Mouse (Mus musculus) urinary bladder, adult 18-20 months (tissue): ENCODE results near the gene Dennd1b.

Experiments
- DNase-seq, 2 experiments: peaks; one replicate each; pipeline ENCODE4 v3.0.0; 2022; ENCODE audit warnings: low spot score in 2 of 2, mixed read lengths in 2 of 2

Dennd1b gene

DNA sequence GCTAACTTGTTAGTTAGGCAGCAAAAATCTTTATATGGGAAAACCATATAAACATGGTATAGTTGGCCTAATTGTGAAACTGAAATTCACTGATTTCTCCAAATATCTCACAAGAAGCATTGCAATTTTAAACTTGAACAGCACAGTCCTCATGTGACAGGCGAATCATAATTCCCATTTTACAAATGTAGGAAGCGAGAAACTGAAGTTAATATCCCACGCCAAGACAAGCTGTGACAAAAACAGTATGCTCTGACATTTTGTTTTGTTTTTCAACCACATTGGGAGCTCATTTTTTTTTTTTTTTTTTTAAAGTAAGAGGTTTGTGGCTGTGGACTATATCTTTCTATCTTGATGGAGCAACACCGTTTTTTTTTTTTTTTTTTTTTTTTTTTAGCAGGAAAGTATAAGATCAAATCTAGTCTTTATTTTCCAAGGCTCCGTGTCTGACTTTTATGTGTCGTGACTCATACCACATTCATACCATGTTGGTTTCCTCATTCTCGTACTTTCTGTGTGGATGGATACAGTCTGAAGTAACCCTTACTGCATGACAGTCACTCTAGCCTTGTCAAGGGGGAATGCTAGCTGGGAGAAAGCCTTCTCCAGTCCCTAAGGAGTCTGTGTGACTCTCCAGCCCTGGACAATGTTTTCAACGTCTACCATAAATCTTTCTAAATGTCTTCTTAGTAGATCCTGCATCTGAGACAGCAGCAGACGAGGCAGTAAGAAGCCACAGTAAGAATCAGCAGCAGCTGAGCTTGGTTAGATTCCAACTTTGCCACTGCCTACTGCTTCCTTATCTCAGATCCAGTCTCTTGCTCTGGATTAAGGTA, 751 bp upstream of the Dennd1b start:
- DNase-seq, result no peak

DNA sequence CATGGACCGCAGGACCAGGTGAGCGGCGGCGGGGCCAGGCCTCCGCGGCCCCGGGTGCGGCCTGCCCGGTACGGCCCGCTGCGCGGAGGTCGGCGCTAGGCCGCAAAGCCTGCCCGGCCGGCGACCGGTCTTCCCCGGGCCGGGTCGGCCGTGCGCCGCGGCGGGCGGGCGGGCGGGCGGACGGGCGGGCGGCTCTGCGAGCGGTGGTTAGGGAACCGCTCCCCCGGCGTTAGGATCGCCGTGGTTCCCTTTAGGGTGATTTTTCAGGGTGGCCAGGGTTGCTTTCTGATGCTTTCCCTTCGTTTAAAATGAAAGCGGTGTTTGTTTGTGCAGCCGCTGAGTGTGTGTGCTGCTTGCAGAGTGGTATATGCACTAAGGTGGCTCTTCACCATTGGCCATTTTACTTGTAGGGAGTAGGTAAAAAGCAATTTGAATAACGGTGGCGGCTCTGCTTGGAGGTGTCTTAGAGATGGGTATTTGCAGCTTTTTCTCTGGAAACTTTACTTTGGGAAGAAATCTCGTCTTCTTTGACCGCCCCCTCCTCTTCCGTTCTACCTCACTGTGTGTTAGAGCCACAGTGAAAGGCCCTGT, 728 bp downstream of the Dennd1b start:
- DNase-seq, result no peak

DNA sequence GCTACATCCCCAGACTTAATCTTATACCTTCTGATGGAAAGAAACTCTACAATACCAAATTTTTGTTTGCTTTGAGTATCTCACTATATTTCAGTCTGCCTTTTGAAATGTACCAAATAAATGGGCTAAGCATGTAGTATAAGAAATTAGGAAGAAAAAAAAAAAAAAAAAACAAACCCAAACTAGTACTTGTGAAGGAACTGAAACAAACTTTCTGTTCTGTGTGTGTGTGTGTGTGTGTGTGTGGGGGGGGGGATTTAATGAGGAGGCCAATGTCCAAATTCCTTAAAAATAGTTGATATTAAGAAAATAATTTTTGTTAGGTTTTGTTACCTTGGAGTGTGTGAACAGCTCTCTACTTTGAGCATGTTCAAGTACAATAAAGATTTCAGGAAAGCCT, 1.8 kb downstream of the Dennd1b start:
- DNase-seq, result no peak

DNA sequence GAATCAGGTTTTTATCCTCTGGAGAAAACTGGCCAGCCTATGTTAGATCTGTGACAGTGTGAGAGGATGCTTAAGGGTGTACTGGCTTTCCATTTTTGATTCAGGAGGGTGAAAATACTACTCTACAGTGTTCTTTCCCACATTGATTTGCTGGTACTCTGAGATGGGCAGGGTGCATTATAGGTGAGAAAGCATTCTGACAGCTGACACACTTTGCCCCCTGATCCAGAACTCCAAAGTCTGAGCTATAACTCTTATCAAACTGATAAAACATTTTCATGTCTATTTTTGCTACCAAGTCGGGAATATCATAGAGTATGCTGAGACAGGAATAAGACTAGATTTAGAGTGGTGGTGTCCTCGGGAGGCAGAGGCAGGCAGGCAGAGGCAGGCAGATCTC, 2.3 kb downstream of the Dennd1b start:
- DNase-seq, result no peak

DNA sequence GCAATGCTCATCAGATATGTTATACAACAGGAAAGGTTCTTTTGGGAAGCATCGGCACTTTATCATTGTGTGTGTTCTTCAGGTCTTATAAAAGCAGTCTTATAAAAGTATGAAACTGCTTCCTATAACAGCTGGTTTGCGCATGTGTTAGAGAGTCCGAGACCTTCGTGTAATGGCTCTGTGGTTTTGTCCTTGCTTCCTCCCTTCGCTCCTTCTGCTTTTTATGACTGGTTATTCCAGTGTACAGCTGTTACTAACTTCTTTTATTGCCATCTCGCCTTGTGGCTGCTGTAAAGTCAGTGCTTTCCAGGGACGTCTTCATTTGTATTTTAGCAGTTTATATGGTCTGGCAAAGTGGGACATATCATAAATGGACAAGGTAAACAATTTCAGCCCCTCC, 4.2 kb downstream of the Dennd1b start:
- no peak for DNase-seq

DNA sequence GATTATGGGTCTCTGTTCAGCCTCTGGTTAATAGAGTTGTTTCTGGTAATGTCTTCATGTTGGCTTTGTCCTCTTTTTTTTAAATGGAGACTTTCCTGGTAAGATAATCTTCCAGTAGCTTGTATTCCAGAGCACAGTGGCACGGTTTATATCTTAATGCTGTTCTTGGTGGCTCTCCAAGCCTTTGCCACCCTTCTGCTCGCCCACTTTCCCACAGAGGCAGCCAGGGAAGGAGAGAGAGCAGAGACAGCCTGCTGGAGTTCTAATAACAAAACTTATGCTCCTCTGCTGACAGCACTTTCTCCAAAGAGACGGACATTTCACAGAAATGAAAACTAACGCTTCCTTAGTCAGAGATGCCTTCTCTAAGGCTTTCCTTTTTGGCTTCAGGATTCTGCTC, 6.8 kb downstream of the Dennd1b start:
- no peak for DNase-seq

DNA sequence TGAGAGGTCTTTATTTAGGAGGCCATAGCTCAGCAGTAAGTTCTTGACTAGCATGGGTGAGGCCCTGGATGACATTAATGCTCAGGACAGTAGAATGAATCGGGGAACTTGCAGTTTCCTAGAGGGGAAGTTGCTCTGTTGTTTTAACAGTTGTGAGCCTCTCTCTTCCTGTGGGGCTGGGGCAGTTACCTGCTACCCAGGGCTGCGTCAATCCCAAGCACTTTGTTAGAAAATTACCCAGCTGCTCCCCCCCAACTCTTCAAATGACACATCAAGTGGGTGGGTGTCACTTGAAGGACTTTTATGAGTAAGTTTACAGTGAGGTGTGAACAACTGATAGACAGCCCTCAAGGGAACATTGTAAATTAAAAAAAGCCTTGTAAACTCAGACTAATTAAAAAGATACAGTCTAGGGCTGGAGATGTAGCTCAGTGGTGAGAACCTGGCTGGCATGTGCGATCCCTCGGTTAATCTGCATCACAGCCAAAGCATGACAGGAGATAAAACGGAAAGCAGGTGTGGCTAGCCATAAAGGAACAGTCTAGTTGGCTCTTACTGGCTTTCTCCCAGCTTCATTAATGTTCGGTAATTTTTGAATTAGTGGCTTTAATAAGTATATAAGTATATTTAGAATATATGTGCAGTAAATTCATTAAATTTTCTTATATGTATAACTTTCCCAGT, 10.4 kb downstream of the Dennd1b start:
- DNase-seq, result no peak

DNA sequence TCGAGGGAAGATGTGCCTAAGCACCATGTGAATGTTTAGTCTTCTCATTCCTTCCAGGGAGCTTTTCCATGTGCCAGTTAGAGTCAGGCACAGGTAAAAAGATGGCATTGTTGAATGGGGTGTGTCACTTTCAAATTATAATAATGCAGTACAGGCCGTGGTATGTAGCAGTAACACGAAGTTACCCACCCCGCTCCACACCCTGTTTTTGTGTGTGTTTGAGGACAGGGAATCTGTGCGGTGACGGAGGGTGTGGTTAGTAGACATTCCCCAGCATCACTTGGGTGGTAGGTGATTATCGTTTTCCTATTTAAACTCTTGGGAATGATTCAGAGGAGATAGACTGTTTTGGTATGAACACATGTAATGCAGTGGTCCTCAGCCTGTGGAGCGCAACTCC, 11.6 kb downstream of the Dennd1b start:
- no peak for DNase-seq

DNA sequence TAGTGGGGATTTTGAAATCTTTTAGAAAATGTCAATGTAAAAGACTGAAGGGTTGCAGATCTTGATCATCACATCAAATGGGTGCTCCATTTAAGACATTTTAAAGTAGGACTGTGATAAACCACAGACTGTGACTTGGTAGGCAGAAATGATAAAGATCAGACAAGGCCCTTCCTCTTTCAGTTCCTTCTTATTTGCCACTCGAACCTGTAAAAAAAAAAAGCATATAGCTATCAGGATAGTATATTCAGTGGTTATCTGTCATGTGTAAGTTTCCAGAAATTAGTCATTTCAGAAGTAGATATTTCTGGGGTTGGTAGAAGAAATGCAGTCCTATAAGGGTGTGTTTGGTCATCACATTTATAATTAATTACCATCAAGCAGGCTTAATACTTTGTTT, 12.7 kb downstream of the Dennd1b start:
- no peak for DNase-seq

DNA sequence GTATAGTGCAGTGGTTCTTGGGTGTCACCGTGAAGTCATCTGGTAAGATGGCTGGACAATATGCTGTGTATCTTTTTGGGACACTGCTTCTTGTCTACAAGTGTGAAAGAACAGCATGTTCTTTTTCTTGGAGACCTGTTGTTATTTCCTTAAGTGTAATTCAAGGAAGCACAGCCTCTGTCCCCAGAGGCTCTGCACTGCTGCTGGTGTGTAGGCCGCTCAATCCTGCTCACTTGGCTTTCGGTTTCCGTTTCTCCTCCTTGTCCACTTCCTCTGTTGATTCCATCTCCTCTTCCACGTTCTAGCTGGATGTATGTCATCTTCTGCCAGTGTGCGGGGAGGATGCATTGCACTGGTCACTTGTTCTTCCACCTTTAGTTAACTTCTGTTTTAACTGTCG, 19.0 kb downstream of the Dennd1b start:
- DNase-seq, result no peak

DNA sequence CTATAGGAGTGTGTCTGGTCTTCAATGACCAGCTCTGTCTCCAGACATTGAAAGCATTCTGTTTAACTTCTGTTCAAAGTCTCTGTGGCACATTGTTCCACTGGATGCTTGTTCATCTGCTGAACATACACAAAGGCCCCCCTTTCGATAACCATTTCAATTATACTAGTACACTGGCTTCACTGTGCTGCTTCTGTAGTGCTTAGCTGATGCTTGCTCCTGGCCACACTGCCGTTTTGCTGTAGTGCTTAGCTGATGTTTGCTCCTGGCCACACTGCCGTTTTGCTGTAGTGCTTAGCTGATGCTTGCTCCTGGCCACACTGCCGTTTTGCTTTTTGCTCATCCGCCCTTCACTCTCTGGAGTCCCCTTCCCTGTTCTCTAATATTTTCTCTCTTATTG, 19.4 kb downstream of the Dennd1b start:
- DNase-seq, result no peak

DNA sequence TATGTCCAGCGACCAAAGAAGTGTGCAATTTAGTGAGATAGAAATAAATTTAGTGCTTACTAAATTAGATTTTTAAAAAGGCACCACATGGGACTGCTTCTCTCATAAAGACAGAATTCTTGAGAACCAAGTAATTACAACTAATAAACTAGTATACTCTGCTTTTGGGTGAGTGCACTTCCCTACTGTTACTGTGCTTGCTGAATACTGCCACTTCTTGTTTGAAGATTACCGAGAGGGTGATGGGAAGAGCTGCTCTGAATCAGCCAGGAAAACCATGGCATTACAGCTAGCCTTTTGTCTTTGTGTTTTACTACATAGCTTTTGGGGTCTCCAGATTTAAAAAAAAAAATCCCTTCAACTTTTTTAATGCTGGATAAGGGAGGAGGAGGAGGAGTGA, 19.8 kb downstream of the Dennd1b start:
- no peak for DNase-seq

DNA sequence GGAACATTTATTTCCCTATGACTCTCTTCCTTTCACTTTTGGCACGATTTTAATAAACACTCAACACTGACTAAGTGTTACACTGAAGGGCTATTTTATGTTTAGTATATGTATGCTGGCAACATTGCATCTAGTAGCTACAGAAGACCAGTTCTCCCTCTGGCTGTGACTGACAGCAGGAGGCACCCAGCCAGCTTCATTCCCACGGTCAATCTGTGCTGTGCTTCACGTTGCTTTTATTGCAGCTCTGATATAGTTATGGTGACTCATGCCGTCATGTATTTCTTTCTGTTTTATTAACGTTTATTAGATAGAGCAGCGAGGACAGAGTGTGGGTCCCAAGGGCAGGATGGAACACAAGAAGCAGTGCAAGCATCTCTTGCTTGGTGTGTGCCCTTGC, 20.2 kb downstream of the Dennd1b start:
- no peak for DNase-seq

DNA sequence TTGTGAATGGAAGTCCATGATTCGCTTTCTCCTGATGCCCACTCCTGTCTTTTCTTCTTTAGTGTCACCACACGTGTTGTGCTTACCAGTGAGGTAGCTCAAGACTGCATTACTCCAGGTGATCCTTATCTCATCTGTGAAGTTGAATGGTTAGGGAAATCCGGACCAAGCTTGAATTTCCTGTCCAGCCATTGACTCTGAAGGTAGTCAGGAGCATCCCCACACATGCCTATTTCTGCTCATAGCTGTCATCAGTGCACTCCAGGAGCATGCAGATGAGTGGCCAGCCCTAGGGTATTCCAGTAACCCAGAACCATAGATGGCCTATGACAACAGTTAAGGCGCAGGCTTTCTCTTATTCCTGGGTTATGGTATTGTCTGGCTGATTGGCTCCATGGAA, 20.9 kb downstream of the Dennd1b start:
- DNase-seq, result no peak

DNA sequence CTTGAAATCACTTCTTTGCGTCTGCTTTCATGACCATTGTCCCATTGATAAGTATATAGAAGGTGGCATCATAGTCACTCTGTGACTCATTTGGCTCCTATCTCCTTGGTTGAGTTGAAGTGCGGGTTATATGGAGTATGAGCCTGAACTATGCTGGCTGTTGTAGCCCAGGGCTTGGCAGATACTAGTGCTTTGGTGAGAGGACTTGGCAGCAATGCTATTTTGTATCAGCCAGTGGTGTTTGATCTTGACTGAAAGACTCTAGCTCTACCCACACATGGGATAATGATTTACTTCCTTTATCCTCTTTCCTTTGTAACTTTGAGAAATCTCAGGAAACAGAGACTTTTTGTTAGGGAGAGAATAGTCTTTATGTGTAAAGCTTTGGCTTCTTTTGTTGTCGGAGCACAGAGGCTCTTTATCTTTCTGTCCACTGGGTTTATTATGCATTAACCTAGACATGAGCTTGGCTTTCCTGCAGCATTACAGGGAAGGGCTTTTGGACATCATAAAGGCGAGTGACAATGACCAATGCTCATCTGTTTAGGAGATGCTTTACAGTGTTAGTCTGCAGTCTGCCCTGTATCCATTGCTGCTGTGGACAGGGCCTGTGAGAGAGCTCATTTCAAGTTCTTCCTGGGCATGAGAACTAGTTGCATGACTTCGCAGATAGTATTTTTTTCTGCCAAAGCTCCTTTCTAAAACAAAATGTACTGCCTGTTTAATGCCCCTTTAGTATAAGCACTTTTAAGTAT, 29.3 kb downstream of the Dennd1b start:
- DNase-seq, result no peak

DNA sequence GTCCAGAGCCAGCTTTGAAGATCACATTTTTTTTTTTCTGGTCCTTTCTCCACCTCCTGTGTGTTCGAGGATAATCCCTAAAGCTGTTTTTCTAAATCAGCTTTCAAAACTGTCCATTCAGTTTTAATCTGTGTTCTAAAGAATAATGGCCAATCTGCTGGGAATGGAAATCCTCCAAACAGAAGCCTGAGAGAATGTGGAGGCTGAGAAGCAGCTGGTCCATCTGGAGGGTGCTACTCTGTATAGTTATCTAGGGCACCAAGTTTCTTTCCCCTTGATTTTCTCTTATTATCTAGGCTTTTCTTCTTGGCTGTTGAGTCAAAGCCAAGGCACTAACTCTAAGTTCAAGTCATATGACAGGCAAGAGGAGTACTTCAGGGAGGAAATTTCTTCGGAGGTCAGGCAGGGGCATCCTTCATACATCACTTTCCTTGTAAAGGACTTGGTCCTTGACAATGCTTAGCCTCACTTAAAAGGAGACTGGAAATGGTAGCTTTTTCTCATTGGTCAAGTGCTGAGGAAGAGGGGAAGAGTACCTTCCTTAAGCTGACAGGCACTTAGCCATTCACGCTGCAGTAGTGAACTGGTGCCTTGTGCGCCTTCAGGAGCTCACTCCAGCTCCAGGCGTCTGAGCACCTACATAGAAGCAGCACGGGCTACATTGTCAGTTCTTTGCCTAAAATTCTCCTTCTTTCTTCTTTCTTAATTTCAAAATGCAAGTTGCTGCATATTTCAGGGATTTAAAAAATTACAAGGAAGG, 32.6 kb downstream of the Dennd1b start:
- DNase-seq, result no peak

DNA sequence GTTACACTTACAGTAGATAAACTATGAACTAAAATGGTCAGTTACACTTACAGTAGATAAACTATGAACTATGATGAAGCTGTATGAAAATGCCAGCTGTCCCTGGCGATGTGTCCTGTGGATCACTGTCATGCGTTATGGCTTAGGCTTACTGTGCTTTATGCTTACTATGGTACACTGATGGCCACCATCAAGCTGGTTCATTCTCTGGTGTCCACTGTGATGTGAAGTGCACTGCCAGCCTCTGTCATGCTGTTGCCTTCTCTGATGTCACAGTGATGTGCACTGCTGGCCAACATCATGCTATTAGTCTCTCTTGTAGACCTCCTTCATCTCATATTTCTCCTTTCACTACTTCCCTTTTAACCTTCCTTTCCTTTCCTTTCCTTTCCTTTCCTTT, 33.4 kb downstream of the Dennd1b start:
- no peak for DNase-seq

DNA sequence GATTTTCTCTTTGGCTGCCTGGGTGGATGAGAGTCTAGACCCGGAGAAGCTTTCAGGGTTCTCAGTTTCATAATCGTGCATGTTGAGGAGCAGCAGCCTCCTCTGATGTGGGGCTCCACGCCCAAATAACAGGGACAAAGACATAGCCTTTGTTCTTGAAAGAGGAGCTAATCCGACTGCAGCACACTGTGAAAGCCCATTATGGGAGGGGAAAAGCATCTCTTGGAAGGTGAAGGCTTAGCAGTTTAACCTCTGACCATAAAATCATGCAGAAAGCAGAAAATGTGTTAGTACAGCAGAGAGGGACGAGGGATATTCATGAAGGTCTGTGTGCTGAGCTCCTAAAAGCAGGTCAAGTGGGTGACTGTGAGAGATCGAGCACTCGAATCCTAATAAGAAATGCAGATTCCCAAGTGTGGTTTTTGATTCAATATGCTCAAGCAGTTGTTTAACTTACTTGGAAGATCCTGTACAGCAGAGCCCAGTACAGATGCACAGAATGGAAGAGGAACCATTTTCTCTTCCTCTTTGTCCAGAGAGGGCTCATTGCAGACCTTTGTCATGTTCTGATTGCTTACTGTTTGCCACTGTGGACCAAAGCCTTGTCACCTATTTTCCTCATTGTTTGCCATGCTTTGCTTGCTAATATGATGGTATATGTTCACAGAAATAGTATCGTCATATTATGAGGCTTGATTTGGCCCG, 37.6 kb downstream of the Dennd1b start:
- DNase-seq, result no peak

DNA sequence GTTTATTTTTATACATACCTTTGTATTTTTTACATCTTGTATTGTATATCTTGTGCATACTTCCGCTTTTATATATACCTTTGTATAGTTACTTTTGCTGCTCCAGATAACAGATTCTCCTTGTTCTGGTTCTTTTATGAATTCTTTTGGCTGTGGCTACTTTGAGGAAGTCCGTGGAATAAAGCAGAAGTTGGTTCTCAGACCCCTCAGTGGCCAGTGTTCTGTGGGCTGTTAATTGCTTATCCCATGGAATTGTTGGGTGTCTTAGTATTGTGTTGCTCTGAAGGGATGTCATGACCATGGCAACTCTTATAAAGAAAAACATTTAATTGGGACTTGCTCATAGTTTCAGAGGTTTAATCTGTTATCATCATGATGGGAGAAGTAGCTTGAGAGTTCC, 40.3 kb downstream of the Dennd1b start:
- no peak for DNase-seq

DNA sequence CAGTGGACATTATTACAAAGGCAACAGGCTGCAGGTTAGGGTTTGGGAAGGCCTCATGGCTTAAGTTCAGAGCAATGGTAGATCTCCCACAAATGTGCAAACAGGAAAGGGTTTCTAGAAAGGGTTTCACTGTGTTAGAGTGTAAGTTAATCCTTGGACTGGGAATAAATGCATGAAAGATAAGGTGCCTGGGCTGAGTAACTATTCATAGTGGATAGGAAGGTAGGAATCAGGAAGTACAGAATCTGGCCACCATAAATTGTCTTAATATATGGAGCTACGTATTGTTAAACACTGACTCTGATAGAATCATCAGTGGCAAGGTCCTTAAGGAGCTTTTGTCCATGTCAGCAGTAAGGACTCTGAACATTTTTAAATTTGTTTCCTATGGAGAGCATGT, 42.8 kb downstream of the Dennd1b start:
- DNase-seq, result no peak

DNA sequence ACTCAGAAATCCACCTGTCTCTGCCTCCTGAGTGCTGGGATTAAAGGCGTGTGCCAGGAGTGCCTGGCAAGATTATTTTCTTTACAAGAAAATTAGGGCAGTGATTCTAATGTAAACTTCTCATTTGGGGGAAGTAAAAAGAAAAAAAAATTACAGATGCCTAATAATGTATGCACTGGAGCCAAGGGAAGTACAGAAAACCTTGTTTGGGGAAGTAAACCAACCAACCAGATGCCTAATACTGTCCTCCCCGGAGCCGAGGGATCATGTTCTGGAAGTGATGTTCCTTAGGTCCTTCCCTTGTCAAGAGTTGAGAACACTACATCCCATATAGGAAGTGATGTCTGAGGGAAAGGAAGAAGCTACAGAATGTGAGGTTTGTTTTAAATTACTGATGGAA, 44.2 kb downstream of the Dennd1b start:
- DNase-seq, result no peak
